Mouse (Mus musculus): ENCODE results near the gene N4bp1.

N4bp1 gene

DNA sequence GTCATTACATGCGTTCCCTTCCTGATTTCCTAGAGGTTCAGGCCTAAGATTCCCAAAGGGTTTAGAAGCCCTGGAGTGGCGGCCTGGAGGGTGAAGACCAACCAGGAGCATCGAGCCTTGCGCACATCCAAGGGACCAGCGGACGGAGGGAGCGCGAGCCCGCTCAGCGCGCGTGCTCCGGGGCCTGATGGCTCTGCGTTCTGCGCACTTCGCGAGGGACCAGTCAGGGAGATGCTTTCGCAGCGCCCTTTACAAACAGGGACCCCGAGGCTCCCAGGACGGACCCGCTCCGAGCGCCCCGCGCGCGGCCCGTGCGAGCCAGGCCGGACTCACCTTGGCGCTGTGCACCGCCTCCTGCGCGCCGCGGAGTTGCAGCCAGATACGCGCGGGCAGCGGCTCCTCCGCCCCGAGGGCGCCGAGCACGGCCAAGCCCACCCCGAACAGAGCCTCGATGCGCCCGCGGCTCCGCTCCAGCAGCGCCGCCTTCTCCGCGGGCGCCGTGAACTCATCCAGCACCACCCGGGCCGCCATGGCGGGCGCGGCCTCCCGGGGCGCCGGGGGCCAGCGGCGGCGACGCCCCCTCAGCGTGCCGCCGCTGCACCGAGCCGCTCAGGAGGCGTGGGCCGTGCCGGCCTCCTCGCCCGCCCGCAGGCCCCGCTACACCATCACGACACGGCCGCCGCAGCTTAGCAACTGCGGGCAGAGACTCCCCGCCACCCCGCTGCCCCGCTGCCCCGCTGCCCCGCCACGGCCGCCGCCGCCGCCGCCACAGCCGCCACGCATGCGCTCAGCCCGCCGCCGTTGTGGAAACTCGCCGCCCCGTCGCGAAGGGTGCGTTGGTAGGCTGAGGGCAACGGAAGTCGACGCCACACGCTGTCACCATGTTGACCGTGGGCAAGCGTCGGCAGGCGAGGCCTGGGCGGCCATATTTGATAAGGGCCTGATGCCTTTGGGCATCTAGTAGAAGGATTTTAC lies at the start of gene N4bp1:
TSS of gene N4bp1 (minus strand) at position 770 of the 975 bp plus-strand sequence.
- DNase-seq (ENCODE audit: low read depth in 1 of 2, low spot score in 2 of 2), result peak; percentile 52 to 79

DNA sequence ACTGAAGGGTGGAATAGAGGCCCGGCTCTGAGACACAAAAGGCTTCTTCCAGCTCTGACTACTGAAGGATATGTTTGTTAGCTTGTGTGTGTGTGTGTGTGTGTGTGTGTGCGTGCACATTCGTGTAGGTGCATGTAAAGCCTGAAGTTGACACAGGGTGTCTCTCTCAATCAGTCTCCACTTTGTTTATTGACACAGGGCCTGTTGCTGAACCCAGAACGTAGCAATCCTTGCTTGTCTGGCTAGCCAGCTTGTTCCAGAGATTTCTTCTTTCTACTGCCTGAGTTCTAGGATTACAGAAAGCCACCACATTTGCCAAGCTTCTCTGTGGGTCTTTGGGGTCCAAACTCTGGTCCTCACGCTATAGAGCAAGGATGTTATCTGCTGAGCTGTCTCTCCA lies 49.8 kb upstream of the N4bp1 start:
- no peak for DNase-seq (ENCODE audit: low read depth in 1 of 2, low spot score in 2 of 2)

DNA sequence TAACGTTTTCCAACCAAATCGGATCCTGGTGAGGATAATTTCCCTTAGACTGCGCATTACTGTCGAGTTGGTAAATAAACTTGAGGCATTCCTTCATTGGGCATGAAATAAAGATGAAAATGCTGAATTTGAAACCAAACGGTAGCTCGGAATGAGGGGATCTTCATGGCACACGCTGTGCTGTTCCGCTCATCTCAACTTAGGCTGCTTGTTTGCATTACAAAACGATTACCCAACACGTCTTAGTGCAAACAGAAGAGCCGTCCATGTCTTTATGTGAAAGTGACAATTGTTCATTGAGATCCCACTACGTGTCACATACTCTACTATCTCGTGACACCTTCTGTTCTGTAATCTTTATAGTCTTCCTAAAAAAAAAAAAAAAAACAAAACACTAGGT lies 49.3 kb upstream of the N4bp1 start:
- DNase-seq (ENCODE audit: low read depth in 1 of 2, low spot score in 2 of 2), result no peak

DNA sequence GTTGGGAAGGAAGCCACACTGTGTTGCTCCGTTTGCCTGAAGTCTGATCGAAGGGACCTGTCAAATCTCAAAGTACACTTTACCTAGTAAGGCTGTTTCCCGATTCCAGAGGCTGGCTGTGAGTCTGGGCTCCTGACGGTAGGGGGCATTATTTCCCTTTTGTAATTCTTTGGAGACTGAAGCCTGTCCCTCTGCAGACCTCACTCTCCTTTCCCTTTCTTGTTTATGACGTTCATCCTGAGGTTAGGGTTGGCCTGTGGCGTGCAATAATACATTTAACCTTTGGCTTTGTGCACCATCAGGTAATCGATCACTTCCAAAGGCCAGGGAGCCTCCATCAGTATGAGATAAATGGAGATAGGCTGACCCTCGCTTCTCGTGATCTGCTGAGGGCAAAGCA lies 48.8 kb upstream of the N4bp1 start:
- DNase-seq (ENCODE audit: low read depth in 1 of 2, low spot score in 2 of 2), result no peak

DNA sequence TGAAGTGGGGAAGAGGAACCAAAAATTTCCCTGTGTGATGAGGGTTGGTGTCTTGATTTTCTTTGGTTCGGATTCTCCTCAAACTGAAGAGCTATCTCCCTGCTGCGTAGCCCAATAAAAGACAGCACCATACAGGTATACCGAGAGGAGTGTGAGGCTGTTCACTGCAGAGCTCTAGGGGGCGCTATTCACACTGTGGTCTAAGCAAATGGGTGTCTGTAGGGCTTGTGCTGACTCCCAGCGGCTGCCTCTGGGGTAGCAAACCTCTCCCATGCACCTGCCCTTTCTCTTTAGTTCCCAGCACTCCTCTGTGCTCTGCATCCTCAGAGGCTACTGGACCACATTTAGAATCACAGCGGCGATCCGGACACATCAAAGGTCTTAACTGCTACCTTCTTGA lies 41.2 kb upstream of the N4bp1 start:
- no peak for DNase-seq (ENCODE audit: low read depth in 1 of 2, low spot score in 2 of 2)

DNA sequence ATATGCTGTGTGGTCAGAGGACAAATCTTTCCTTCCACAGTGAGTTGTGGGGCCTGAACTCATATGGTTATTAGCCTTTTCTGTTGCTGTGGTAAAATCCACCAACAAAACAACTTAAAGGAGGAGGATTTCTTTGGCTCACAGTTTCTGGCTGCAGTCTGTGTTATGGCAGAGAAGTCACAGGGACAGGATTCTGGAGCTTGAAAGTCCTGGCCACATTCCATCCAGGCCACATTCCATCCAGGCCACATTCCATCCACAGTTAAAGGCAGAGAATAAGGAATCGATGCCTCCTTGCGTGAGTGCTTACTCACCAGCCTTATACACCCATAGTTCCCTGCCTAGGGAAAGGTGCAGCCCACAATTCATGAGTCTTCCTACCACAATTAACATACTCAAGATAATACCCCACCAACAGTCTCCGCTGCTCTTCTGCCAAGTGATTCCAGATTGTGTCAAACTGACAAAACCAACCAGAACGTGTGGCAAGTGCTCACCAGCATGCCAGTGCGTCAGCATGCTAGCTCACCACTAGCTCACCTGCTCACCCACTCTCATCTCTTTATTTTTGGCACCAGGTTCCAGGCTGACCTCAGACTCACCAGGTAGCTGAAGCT lies 38.3 kb upstream of the N4bp1 start:
- DNase-seq (ENCODE audit: low read depth in 1 of 2, low spot score in 2 of 2), result no peak

DNA sequence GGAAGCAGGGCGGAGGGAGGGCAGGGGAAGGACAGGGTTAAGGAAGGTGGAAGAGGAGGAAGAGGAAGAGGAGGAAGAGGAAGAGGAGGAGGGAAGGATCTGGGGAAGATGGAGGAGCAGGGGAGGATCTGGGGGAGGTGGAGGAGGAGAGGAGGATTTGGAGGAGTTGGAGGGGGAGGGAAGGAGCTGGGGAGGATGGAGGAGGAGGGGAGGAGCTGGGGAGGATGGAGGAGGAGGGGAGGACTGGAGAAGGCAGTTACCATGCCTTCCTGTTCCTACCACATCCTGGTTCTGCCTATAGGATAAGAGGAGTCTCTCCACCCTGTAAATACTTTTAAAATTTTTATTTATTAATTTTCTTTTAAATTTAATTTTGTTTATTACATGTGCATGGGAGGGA lies 37.6 kb upstream of the N4bp1 start:
- DNase-seq (ENCODE audit: low read depth in 1 of 2, low spot score in 2 of 2), result no peak

DNA sequence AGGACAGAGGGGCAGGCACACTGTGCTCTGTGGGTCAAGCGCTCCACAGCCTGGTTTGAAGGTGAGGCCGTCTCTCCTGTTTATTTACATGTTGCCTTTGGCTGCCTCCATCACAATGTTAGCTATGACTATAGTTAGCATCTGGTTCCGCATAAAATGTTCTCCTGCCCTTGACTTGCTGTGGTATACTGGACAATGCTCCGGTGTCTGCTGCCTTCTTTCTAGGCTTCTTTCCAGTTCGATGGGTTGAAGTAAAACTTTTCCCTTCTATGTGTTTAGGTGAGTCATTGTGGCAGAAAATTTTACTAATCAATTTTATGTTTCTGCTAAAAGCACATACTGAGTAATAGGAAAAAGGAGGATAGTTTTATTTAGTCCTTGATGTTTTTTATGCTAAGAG lies 37.1 kb upstream of the N4bp1 start:
- DNase-seq (ENCODE audit: low read depth in 1 of 2, low spot score in 2 of 2), result no peak

DNA sequence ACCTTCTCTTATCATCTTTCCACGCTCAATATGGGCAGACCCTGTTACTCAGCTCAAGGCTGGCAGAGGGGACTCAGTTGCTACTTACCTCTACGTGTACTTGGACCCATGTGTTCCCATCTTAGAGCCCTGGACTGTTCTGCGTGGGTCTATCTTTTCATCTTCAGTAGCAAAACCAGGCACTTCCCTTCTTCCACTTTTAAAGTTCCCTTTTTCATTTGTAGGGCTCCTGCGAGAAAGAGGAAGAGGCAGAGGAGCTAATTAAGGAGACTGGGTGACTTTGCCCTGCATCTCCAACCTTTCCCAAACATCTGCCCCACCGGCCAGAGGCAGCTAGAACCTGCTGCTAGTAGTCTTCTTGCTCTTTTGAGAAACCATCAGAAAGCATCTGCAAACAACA lies 35.9 kb upstream of the N4bp1 start:
- peak; percentile 5 to 12 for DNase-seq (ENCODE audit: low read depth in 1 of 2, low spot score in 2 of 2)

DNA sequence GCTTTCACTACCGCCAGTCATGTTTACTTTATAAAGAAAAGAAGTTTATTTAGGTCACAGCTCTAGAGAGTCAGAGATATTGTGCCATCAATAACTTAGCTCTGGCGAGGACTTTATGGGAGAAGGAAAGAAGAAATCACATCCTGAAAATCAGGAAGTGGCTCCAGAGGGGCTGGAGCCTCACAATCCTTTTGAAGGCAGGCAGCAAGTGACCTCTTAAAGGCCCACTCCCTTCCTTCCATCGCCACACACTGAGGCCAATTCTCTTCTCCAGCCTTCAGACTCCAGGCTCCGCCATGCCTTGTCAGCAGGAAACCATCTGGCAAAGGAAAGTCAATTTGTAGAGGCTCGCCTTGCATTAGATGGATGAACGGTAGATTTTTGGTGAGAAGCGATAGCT lies 35.4 kb upstream of the N4bp1 start:
- no peak for DNase-seq (ENCODE audit: low read depth in 1 of 2, low spot score in 2 of 2)

DNA sequence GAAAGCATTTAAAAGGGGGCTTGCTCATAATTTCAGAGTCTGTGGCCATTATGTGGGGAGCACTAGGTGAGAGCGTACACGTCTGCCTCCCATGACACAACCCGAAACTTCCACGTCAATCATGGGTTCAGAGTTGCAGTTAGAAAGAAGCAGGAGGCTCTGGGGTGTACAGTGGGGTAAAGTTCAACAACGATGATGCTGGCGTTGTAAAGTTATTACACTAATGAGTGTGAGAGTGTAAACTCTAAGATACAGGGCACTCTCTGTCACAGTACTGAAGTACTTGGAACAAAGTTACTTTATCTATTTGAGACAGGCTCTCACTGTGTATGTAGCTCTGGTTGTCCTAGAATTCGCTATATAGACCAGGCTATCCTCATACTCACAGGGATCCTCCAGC lies 35.0 kb upstream of the N4bp1 start:
- DNase-seq (ENCODE audit: low read depth in 1 of 2, low spot score in 2 of 2), result no peak

DNA sequence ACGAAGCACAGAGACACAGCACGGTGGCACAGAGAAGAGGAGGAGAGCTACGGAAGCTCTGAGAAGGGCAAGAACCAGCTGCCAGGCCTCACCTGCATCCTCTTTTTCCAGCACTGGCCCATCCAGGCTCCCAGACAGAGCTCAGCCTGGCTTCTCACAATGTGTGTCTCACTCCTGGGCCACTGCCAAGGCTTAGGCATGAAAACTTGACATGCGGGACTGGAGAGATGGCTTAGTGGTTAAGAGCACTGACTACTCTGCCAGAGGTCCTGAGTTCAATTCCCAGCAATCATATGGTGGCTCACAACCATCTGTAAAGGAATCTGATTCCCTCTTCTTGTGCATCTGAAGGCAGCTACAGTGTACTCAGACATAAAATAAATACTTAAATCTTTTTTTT lies 34.2 kb upstream of the N4bp1 start:
- DNase-seq (ENCODE audit: low read depth in 1 of 2, low spot score in 2 of 2), result no peak

DNA sequence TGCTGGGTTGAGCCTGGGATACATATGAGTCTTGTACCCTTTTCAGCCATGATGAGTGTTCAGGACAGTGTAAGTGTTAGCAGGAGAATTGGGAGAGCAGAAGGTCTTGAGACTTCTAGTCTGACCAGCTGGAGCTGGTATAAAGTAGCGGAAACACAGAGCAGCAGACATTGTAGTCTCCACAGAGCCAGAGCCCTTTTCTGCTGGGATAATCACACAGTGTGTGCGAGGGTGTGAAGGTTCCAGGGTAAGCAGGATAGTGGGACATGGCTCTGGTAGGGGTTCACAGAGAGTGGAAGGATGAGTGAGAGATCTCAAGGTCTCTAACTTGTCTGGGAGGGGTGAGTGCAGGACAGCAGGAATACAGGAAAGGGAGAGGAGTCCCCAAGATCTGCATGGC lies 33.0 kb upstream of the N4bp1 start:
- DNase-seq (ENCODE audit: low read depth in 1 of 2, low spot score in 2 of 2), result no peak

DNA sequence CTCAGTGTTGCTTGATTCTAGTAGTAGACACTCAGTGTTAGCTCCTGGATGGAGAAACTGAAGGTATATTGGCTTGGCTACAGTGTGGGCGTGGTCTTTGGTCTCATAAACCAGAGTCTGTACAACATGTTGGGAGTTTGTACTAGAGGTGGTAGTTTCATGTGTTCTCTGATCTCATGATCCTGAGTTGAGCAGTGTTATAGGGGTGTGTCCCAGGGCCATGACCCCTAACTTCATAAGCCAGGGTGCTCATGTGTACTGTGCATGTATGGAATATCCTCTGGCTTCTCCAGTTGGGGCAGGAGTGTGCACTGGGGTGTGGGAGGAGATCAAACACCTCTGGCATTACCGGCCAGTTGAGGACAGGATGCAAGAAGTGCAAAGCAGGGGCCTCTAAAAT lies 32.6 kb upstream of the N4bp1 start:
- no peak for DNase-seq (ENCODE audit: low read depth in 1 of 2, low spot score in 2 of 2)

DNA sequence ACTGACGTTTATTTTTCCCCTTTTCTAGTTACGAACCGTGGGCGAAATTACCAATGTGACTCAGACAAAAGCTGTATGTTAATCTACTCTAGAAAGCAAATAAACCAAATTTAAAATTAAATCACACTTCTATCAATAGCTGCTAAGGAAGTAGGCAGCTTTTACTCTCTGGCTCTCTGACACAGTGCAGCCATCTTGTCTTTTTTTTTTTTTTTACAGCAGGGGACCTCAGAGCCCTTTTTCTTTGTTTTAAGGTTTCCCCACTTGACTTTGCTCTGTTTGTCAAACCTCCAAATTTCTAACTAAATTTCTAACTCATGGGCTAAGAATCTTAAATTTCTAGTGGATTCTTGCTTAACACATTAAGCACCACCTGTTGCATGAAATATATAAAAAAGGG lies 31.3 kb upstream of the N4bp1 start:
- no peak for DNase-seq (ENCODE audit: low read depth in 1 of 2, low spot score in 2 of 2)

DNA sequence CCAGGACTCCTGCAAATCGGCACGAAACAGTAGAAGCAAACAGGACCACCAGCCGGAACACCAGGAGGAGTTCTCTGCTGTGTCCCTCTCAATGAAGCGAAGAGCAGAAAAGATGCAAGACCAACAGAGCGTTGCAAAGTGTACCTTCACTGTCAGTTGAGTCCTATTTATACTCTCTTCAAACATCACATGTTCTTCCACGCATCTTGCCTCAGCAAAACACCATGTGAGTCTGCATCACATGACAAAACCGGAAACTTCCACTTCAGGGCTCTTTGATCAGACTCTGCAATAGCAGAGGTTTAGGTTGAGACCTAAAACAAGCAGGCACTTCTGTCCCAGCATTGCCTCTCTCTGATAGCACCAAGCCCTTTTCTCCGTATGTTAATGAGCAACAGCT lies 26.1 kb upstream of the N4bp1 start:
- DNase-seq (ENCODE audit: low read depth in 1 of 2, low spot score in 2 of 2), result no peak

DNA sequence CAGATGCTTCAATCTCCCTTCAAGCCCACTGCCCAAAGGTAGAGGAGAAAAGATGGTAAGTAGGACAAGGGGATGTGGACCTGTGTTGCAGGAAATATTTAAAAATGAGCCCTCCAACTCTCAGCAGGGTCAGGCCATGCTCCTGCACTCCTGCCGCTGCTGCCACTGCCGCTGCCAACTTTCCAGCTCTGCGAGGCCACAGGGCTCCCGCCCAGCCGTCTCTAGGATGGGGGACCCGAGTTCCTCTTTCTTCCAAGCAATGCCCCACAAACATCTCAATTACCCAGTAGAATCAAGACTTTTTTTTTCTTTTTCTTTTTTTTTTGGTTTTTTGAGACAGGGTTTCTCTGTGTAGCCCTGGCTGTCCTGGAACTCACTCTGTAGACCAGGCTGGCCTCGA lies 25.2 kb upstream of the N4bp1 start:
- no peak for DNase-seq (ENCODE audit: low read depth in 1 of 2, low spot score in 2 of 2)

DNA sequence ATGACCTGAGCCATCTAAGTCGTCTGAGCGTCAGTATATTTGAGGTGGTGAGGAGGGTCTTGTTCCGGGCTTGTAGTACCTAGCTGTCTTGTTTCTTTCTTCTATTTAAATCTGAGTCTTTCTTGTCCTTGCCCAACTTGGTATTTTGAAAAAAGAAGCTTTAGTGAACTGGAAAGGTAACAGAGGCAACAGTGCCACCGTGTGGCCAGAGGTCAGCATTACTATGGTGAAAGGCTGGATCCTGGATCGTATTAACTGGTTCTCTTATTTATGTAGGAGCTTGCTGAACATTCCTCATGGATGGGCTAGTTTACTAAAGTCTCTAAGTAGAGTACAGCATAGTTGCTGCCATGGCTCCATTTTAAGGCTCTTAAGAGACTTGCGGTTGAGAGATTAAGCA lies 23.5 kb upstream of the N4bp1 start:
- DNase-seq (ENCODE audit: low read depth in 1 of 2, low spot score in 2 of 2), result peak in 1 of 2 experiments; percentile 44

DNA sequence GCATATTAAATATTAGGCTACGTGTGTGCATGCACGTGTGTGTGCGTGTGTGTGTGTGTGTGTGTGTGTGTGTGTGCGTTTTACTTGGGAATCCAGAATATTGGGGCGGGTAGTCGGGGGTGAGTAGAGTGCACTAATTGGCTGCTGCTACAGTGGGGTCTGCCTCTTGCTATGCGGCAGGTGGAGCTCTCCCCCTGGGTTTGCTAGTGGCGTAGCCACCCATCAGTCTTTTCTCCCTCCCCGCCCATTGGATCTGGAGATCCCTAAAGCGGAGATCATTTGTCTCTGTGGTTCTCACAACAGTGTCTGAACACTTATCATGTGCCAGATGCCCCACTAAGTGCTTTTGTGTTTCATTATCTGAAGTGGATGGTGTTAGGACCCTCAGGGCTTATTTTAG lies 19.9 kb upstream of the N4bp1 start:
- no peak for DNase-seq (ENCODE audit: low read depth in 1 of 2, low spot score in 2 of 2)

DNA sequence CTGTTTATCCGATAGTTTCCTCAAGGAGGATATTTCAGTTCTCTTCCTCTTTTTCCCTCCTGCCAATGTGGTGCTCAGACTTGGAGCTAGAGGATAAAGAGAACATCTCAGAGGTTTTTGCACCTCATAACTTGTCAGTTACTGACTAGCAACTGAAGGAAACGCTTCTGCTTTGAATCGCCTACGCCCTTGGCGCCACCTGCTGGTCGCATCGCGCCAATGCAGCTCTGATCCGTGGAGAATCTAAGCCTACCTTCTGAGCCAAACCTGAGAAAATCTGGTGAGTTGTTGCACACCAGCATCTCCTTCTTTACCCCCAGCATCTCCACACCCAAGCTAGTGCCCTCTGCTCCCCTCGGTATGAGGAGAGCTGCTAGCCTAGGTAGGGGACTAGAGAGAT lies 18.0 kb upstream of the N4bp1 start:
- peak; percentile 56 to 77 for DNase-seq (ENCODE audit: low read depth in 1 of 2, low spot score in 2 of 2)

DNA sequence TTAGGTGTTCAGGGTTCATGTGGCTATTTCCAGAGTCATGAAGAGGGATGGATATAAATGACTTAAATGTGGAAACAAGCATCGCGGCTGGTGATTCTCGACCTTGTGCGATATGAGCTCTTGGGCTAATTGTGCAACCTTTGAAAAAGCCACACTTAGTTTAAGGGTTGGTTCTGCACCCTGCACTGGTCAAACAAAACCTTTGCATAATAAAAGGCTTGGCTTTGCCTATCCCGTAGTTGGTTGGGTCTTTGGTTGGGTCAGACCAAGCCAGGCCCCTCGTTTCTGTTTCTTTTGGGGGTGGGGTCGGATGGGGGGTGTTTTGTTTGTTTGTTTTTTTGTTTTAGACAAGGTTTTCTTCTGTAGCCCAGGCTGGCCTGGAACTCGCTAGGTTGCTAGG lies 17.6 kb upstream of the N4bp1 start:
- no peak for DNase-seq (ENCODE audit: low read depth in 1 of 2, low spot score in 2 of 2)

DNA sequence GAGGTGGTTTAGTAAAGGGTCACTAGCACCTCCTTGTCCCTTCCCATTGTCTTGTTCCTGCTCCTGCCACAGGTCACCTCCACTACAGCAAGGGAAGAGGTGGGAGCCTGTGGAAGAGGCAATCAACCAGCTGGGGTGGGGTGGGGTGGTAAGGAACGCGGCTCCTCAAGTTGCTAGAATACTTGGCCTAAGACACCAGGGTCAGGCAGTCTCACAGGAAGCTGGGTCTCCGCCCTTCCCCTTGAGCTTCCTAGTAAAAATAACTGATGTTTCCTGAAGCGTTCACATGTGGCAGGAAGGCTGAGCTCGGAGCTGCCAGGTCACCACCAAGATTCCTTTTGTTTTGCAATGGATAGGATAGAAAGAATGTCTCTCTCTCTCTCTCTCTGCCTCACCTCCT lies 16.9 kb upstream of the N4bp1 start:
- DNase-seq (ENCODE audit: low read depth in 1 of 2, low spot score in 2 of 2), result no peak

Measured in monocyte, adult 2 months (primary cell).